Mouse (Mus musculus) gastrocnemius, adult 18-20 months (tissue): ENCODE measurements at regions not wholly inside any gene's neighbourhood (a gene's known extent, or its start where the extent isn't known, plus 50 kb on each side); places are given as distances from the start of the nearest gene placed in this dataset.

Experiments
- DNase-seq: peaks from one replicate; pipeline ENCODE4 v3.0.0; 2021; ENCODE audit warnings: low spot score

DNA sequence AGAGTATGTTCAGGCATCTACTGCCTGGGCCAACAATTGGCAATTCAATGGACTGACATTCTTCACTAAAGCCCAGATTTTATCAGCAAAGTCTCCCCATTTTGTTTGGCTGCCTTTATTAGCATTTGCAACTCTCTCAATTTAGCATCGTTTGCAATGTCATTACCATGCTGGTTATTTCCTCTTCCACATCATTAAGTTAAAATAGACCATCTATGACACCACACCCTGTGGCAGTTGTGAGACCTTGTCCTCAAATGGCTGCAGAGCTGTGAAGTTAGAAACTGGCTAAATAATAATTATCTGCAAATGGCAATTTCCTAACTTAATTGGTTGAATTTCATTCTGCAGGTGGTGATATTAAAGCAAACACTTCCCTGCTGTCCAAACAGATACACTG lies 381.8 kb downstream of the H2al1n start:
- DNase-seq: no peak

DNA sequence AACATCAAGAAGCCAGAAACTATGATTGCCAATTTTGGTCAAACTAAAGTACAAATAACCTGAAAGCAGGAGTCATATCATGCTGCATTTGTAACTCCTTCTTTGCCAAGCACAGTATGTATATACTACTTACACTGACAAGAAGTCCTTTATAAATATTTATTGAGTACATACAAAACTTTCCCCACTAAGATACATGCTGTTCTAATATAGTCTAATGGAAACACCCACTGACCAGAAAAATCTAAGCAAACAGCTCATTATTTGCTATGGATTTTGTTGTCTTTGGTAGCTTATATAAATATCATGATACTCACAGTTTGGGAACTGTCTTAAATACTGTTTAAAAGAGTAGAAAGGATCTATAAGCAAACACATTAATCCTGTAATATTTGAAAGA lies 385.9 kb downstream of the H2al1n start:
- no peak for DNase-seq

DNA sequence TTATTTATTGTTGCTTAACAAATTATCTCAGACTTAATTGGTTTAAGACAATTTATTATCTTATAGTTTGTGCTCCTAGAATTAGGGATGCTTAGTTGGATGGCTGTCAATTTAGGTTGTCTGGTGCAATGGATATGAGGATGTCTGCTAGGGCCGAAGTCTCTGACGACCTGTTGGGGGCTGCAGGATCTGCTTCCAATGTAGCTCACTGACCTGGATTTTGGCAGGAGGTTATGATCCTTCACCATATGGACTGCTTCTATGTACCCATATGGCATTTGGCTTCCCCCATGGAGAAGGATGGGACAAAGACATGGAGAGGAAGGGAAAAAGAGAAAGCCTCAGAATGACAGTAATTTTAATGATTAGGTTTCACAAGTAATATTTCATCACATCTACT lies 391.0 kb downstream of the H2al1n start:
- no peak for DNase-seq

DNA sequence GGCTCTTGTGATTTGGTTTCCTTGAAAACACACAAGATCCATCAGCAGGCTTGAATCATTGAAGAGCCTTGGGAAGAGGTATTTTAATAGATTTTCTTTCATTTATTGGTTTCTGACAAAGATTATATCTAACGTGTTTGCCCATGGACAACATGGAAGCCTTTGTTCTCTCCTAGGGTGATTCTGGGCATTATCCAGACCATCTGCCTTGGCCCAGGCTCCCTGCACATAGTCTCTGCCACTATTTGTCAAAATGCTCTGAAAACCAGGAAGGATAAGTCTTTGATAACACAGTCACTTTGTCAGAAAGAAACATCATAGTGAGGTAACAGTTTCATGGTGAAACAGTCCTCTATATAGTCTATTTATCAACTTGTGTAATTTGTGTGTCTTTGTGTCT lies 398.2 kb downstream of the H2al1n start:
- no peak for DNase-seq

DNA sequence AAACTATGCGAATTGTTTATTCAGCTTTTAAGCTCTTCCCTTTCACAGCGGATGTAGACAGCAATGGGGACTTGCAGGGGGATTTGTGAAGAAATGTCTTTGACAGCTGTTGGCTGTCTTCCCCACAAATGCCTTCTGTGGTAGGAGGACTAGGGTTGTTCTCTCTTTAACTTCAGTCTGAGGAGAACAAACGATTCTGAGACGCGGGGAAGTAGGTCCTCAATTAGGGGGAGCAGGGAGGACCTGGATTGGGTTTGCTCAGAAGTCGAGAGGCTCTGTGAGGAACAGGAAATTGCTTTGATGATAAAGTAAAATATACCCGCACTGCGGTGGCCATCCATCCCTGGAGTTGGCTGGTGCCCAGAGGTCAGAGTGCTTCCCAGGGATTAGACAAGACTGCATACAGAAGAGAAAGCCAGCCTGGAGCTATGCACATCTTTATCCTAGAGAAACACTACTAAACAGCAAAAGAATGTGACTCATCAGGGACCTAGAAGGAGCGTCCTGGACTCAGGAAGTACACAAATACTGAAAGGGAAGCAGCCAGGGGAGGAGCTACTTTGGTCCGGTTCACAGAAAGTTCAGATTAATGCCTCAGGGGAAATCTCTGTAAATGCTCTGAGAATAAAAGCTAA lies 417.4 kb downstream of the H2al1n start:
- peak; percentile 2 for DNase-seq

DNA sequence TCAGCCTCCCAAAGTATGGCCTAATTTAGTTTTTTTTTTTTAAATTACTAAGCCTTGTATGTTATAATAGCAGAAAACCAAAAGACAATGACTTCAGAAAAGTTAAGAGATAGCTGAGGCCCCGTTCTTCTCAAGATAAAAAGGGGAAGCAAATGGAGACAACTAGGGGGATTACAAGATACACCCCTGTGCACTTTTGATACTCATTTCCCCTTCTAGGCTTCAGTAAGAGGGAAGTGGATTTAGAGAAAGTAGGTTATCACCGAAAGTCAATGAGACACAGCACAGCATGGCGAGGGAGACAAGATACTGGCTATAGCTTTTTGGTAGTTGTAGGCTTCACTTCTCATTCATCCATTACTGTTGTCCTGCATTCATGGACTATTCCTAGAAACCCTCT lies 428.4 kb downstream of the H2al1n start:
- DNase-seq: no peak

DNA sequence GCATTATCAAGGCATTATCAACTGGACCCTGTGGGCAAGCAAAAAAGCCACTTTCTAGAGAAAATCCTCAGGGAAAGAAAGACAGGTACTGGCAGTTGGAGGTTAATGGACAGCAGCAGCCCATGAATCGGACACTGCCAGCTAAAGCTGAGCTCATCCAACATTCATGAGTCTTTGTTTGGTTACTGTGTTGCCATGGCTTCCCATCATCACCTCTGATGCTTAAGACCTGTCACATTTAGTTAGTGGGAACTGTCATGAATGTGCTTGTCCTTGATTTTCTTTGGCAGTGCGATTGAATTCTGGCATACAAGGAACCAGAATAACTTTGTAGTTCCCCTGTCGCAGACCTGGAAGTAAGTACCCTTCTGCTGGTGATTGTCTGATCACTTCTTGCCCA lies 453.9 kb downstream of the H2al1n start:
- no peak for DNase-seq

DNA sequence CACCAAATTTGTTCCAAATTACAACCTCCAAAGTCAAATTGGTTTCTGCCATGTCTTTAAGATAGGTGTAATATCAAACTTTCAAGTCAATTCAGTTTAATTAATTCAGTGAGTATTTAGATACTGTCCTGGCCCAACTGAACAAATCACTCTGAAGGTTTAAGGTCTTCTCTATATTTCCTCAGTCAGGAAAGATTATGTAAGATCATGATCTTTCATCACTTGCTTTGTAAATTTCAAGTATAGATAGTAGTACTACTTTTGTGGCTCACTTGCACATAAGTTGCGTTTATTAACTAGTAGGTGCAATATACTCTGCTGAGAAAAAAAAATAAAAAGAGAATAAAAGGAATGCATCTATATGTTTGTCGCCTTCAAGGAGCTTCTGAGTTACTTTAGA lies 485.4 kb downstream of the H2al1n start:
- DNase-seq: no peak

DNA sequence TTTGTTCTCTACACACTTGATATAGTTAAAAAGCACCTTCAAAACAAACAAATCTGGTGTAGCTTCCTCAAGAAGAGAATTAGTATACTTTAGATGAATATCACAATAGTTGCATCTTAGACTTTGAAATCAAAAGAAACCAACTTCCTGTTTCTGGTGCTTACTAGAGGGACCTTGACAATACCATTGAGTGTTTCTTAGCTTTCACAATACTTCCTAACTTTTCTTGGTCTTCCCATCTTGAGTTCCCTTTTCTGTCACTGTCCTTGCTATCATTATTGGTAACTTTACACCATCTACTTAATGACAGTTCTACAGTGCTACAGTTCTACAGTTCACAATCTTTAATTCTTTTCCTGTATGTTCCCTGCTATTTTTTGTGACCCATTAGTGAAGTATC lies 528.1 kb downstream of the H2al1n start:
- no peak for DNase-seq
